Mouse (Mus musculus) neural tube, embryonic 12.5 days (tissue): ENCODE results near the gene Ripor3. TPM values are rescaled to one million over a fixed set of nuclear protein-coding genes. Genes with fewer than 3 reads are reported as not detected.

ENCODE experiments used
- ATAC-seq: fragments of 200-750 bp; cut with Nextera tagmentation; 2 replicates; pipeline ENCODE4 v1.8.0; 2017; ENCODE audit warnings: low read depth, mild to moderate bottlenecking, moderate TSS enrichment, moderate library complexity; ENCODE audit not compliant: low FRiP score
- H3K27ac ChIP-seq: fragments of 300-500 bp; sonication (generic); 2 replicates; pipeline ENCODE4 v1.5.1; 2016
- H3K27me3 ChIP-seq: fragments of 300-500 bp; sonication (generic); replicated peaks from 2 replicates; pipeline ENCODE4 v1.6.1; 2016; ENCODE audit warnings: mild to moderate bottlenecking
- H3K36me3 ChIP-seq: fragments of 300-500 bp; sonication (generic); 2 replicates; pipeline ENCODE4 v1.6.1; 2016; ENCODE audit warnings: mild to moderate bottlenecking
- H3K4me1 ChIP-seq: fragments of 300-500 bp; sonication (generic); 2 replicates; pipeline ENCODE4 v1.6.1; 2016
- H3K4me2 ChIP-seq: fragments of 300-500 bp; sonication (generic); replicated peaks from 2 replicates; pipeline ENCODE4 v1.6.1; 2016; ENCODE audit warnings: mild to moderate bottlenecking
- H3K4me3 ChIP-seq: fragments of 300-500 bp; sonication (generic); 2 replicates; pipeline ENCODE4 v1.5.1; 2016
- H3K9ac ChIP-seq: fragments of 300-500 bp; sonication (generic); 2 replicates; pipeline ENCODE4 v1.6.1; 2016; ENCODE audit warnings: mild to moderate bottlenecking
- H3K9me3 ChIP-seq: fragments of 300-500 bp; sonication (generic); 2 replicates; pipeline ENCODE4 v1.6.1; 2016; ENCODE audit warnings: mild to moderate bottlenecking
- WGBS: fragments of 180-500 bp; shearing (Covaris S2); methylation state at CpG from one replicate; pipeline ENCODE4 v1.1.7; 2016; 5-methylcytosine and 5-hydroxymethylcytosine counted together
- polyA plus RNA-seq: library from polyadenylated mRNA; unstranded; fragments of >200 nt; fragmentation: Nextera tagmentation; extraction: Ambion mirVana; gene quantifications from 2 replicates; pipeline ENCODE4 v1.2.1, GENCODE M21; 2016

The Ripor3 gene
- polyA plus RNA-seq, 1 experiment from 2014 or later: 0.60 TPM

- Histone ChIP-seq H3K9me3 (no peaks in the 10 kb centered on the region), H3K4me2 (no peak overlapping the region), H3K4me1 (no peaks in the 10 kb centered on the region), H3K36me3 (peaks cover 42% of the 10 kb centered on the region), H3K9ac (no peak overlapping the region), H3K27ac (no peak overlapping the region), H3K27me3 (no peaks in the 10 kb centered on the region), H3K4me3 (no peak overlapping the region)
- WGBS: 88% methylated on average over 10 of the region's 10 CpGs
- ATAC-seq: no peak
Observed at GRCm38 (mm10) chr2:167980391-167980790, 30.0 kb downstream of the Ripor3 start.

- H3K9me3 ChIP-seq: no peaks in the 10 kb centered on the region
- peaks cover 64% of the 10 kb centered on the region for H3K36me3 ChIP-seq
- H3K27ac ChIP-seq: no peak overlapping the region
- H3K4me1 ChIP-seq: no peaks in the 10 kb centered on the region
- WGBS: 97% methylated on average over 10 of the region's 10 CpGs
- no peaks in the 10 kb centered on the region for H3K27me3 ChIP-seq
- no peak overlapping the region for H3K4me2 ChIP-seq
- no peak overlapping the region for H3K9ac ChIP-seq
- ATAC-seq: no peak
- H3K4me3 ChIP-seq: no peak overlapping the region
Observed at GRCm38 (mm10) chr2:167978271-167978670, 32.1 kb downstream of the Ripor3 start.

GRCm38 (mm10) chr2:167975746-167976145 lies 34.7 kb downstream of the Ripor3 start:
- Histone ChIP-seq H3K27ac (no peak overlapping the region), H3K4me2 (no peak overlapping the region), H3K36me3 (peaks cover 88% of the 10 kb centered on the region), H3K4me3 (no peak overlapping the region), H3K27me3 (no peaks in the 10 kb centered on the region), H3K4me1 (no peaks in the 10 kb centered on the region), H3K9me3 (no peaks in the 10 kb centered on the region), H3K9ac (no peak overlapping the region)
- no peak for ATAC-seq
- 88% methylated on average over 12 of the region's 12 CpGs for WGBS

GRCm38 (mm10) chr2:167972809-167973208 lies 37.6 kb downstream of the Ripor3 start:
- Histone ChIP-seq H3K9ac (no peak overlapping the region), H3K4me1 (no peaks in the 10 kb centered on the region), H3K4me2 (no peak overlapping the region), H3K4me3 (no peak overlapping the region), H3K9me3 (no peaks in the 10 kb centered on the region), H3K36me3 (peaks cover 98% of the 10 kb centered on the region), H3K27me3 (no peaks in the 10 kb centered on the region), H3K27ac (no peak overlapping the region)
- ATAC-seq: no peak
- WGBS: 62% methylated on average over 1 of the region's 1 CpGs

GRCm38 (mm10) chr2:167972146-167972545 lies 38.3 kb downstream of the Ripor3 start:
- Histone ChIP-seq H3K27ac (no peak overlapping the region), H3K27me3 (no peaks in the 10 kb centered on the region), H3K4me2 (no peak overlapping the region), H3K36me3 (peaks cover 98% of the 10 kb centered on the region), H3K9ac (no peak overlapping the region), H3K4me1 (no peaks in the 10 kb centered on the region), H3K4me3 (no peak overlapping the region), H3K9me3 (no peaks in the 10 kb centered on the region)
- ATAC-seq: no peak
- WGBS: 75% methylated on average over 5 of the region's 5 CpGs

GRCm38 (mm10) chr2:167969851-167970541 lies 40.4 kb downstream of the Ripor3 start:
- no peaks in the 10 kb centered on the region for H3K4me1 ChIP-seq
- H3K9me3 ChIP-seq: no peaks in the 10 kb centered on the region
- H3K4me3 ChIP-seq: no peak overlapping the region
- 95% methylated on average over 10 of the region's 10 CpGs for WGBS
- no peak overlapping the region for H3K9ac ChIP-seq
- H3K36me3 ChIP-seq: peaks cover 99% of the 10 kb centered on the region
- ATAC-seq: no peak
- H3K27ac ChIP-seq: no peak overlapping the region
- no peaks in the 10 kb centered on the region for H3K27me3 ChIP-seq
- H3K4me2 ChIP-seq: no peak overlapping the region

- Histone ChIP-seq H3K9me3 (no peaks in the 10 kb centered on the region), H3K4me1 (no peaks in the 10 kb centered on the region), H3K4me3 (no peak overlapping the region), H3K27ac (no peak overlapping the region), H3K36me3 (peaks cover 99% of the 10 kb centered on the region), H3K4me2 (no peak overlapping the region), H3K9ac (no peak overlapping the region), H3K27me3 (no peaks in the 10 kb centered on the region)
- ATAC-seq: no peak
- 95% methylated on average over 7 of the region's 7 CpGs for WGBS
Observed at GRCm38 (mm10) chr2:167968504-167968903, 41.9 kb downstream of the Ripor3 start.

- 92% methylated on average over 3 of the region's 3 CpGs for WGBS
- no peaks in the 10 kb centered on the region for H3K4me1 ChIP-seq
- no peaks in the 10 kb centered on the region for H3K27me3 ChIP-seq
- no peak overlapping the region for H3K27ac ChIP-seq
- H3K9ac ChIP-seq: no peak overlapping the region
- no peak overlapping the region for H3K4me2 ChIP-seq
- H3K4me3 ChIP-seq: no peak overlapping the region
- no peak for ATAC-seq
- H3K9me3 ChIP-seq: no peaks in the 10 kb centered on the region
- H3K36me3 ChIP-seq: peaks cover 77% of the 10 kb centered on the region
Observed at GRCm38 (mm10) chr2:167965911-167966310, 44.5 kb downstream of the Ripor3 start.

- WGBS: 95% methylated on average over 9 of the region's 9 CpGs
- no peak overlapping the region for H3K4me2 ChIP-seq
- no peak for ATAC-seq
- H3K4me1 ChIP-seq: 0 out of 2 replicates have a peak, but pooled peaks cover 3% of the 10 kb centered on the region
- no peaks in the 10 kb centered on the region for H3K27me3 ChIP-seq
- no peak overlapping the region for H3K4me3 ChIP-seq
- no peak overlapping the region for H3K27ac ChIP-seq
- H3K9ac ChIP-seq: no peak overlapping the region
- H3K9me3 ChIP-seq: no peaks in the 10 kb centered on the region
- H3K36me3 ChIP-seq: peaks cover 61% of the 10 kb centered on the region
Observed at GRCm38 (mm10) chr2:167964320-167964719, 46.1 kb downstream of the Ripor3 start.

- ATAC-seq: no peak
- Histone ChIP-seq H3K4me2 (no peak overlapping the region), H3K9ac (no peak overlapping the region), H3K36me3 (peaks cover 56% of the 10 kb centered on the region), H3K9me3 (no peaks in the 10 kb centered on the region), H3K27ac (no peak overlapping the region), H3K27me3 (no peaks in the 10 kb centered on the region), H3K4me1 (peaks cover 5% of the 10 kb centered on the region; the same call in 1 of the 2 replicates), H3K4me3 (no peak overlapping the region)
- 93% methylated on average over 9 of the region's 9 CpGs for WGBS
Observed at GRCm38 (mm10) chr2:167963778-167964300, 46.6 kb downstream of the Ripor3 start.

- Histone ChIP-seq H3K27me3 (no peaks in the 10 kb centered on the region), H3K36me3 (peaks cover 50% of the 10 kb centered on the region), H3K4me2 (no peak overlapping the region), H3K9ac (no peak overlapping the region), H3K4me1 (peaks cover 10% of the 10 kb centered on the region), H3K27ac (no peak overlapping the region), H3K9me3 (no peaks in the 10 kb centered on the region), H3K4me3 (no peak overlapping the region)
- WGBS: 91% methylated on average over 4 of the region's 4 CpGs
- ATAC-seq: no peak
Observed at GRCm38 (mm10) chr2:167963176-167963575, 47.2 kb downstream of the Ripor3 start.

- no peaks in the 10 kb centered on the region for H3K27me3 ChIP-seq
- H3K4me3 ChIP-seq: no peak overlapping the region
- no peak overlapping the region for H3K4me2 ChIP-seq
- no peak for ATAC-seq
- no peak overlapping the region for H3K27ac ChIP-seq
- H3K36me3 ChIP-seq: peaks cover 41% of the 10 kb centered on the region
- no peak overlapping the region for H3K9ac ChIP-seq
- H3K9me3 ChIP-seq: no peaks in the 10 kb centered on the region
- H3K4me1 ChIP-seq: peaks cover 10% of the 10 kb centered on the region
- WGBS: 88% methylated on average over 6 of the region's 6 CpGs
Observed at GRCm38 (mm10) chr2:167962347-167962746, 48.1 kb downstream of the Ripor3 start.

GRCm38 (mm10) chr2:167960584-167960983 lies 49.8 kb downstream of the Ripor3 start:
- WGBS: 80% methylated on average over 8 of the region's 8 CpGs
- no peak overlapping the region for H3K9ac ChIP-seq
- no peak overlapping the region for H3K4me3 ChIP-seq
- H3K27me3 ChIP-seq: no peaks in the 10 kb centered on the region
- H3K27ac ChIP-seq: no peak overlapping the region
- H3K9me3 ChIP-seq: no peaks in the 10 kb centered on the region
- no peak for ATAC-seq
- peaks cover 24% of the 10 kb centered on the region for H3K36me3 ChIP-seq
- H3K4me2 ChIP-seq: no peak overlapping the region
- H3K4me1 ChIP-seq: peaks cover 10% of the 10 kb centered on the region
